Mouse (Mus musculus): Measurements from ENCODE around the gene Ppp2r5e.

- TF ChIP-seq GATA1 (IDR thresholded peaks at IDR 0.05; ENCODE audit: borderline replicate concordance, low read length), result no peak
- no peak for TF ChIP-seq FLI1 (IDR thresholded peaks at IDR 0.05; ENCODE audit: low read length)
Measured at GRCm38 (mm10) chr12:75486568-75487286, 109.3 kb downstream of the Ppp2r5e start.
